Mouse (Mus musculus) bone marrow, adult 2 months (tissue): Measurements from ENCODE around the gene Scgb3a1.

Experiments used
- CTCF ChIP-seq: fragments of 200-500 bp; IDR thresholded peaks from 2 replicates; pipeline ENCODE4 v1.5.1; 2011; ENCODE audit warnings: low read length, control low read depth; ENCODE audit not compliant: control insufficient read depth, insufficient read depth
- POLR2A ChIP-seq: fragments of 200-500 bp; IDR thresholded peaks from 2 replicates; pipeline ENCODE4 v1.6.1; 2011; ENCODE audit warnings: low read depth, mild to moderate bottlenecking, control low read depth, low read length, borderline replicate concordance; ENCODE audit not compliant: control insufficient read depth

DNA sequence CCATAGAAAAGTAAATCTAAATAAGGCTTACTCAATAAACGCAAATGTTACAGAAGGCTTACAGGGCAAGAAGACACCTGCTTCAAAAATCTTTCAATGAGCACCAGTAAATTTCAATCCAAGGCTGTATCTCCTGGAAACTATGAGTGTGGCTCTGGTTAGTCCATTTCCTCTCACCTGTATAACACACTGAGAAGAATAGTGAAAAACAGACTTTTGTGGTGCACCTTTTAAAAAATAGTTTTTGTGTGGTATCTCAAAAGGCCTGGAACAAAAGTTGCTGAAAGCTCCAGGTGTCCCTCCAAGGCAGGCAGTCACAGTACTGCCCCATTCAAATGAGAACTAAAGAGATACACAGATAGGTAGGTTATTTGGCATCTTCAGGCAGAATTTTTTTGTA, 35.7 kb downstream of the Scgb3a1 start:
- no peak for TF ChIP-seq CTCF
- no peak for TF ChIP-seq POLR2A
